Mouse (Mus musculus): ENCODE data around the gene Nfkbil1. TPM values are rescaled to one million over a fixed set of nuclear protein-coding genes. Genes with fewer than 3 reads are reported as not detected.

The Nfkbil1 gene
- total and polyA plus RNA-seq, 2 experiments from 2014 or later: 6.7 to 33.4 TPM

DNA sequence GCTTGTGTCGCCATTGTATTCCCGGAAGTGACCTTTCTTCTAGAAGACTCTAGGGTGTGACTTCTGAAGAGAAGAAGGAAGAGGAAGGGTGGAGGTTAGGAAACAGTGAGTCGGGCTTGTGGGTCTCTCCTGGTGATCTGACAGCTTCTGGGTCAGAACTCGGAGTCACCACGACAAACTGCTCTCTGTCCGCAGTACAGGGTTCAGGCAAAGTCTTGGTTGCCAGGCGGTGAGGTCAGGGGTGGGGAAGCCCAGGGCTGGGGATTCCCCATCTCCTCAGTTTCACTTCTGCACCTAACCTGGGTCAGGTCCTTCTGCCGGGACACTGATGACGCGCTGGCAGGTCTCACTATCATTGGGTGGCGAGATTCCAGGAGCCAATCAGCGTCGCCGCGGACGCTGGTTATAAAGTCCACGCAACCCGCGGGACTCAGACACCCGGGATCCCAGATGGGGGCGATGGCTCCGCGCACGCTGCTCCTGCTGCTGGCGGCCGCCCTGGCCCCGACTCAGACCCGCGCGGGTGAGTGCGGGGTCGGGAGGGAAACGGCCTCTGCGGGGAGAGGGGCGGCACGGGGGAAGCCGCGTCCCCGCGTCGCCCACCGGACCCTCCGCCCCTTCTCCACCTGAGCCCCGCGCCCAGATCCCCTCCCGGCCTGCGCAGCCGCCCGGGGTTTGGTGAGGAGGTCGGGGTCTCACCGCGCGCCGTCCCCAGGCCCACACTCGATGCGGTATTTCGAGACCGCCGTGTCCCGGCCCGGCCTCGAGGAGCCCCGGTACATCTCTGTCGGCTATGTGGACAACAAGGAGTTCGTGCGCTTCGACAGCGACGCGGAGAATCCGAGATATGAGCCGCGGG is 27.3 kb upstream of the Nfkbil1 start, which contains the start of gene H2-D1:
Gene H2-D1, plus strand, starts transcription at position 67 of the 859 bp plus-strand sequence.
- peak; percentile 84 for ATAC-seq (ENCODE audit: insufficient read depth, low read depth)
- H3K4me2 ChIP-seq (ENCODE audit: low read depth, low read length): peak within 1 kb of the TSS; percentile 99
- peak within 1 kb of the TSS; percentile 70 for H3K9ac ChIP-seq (replicated peaks; ENCODE audit: low read depth, low read length)
- TF ChIP-seq CTCF (IDR thresholded peaks at IDR 0.05; ENCODE audit: low read depth): no peak
- TF ChIP-seq EP300 (IDR thresholded peaks at IDR 0.05; ENCODE audit: low read depth): no peak
- DNase-seq (ENCODE audit: low spot score): peak; percentile 73
- WGBS: 2% methylated on average over 69 of the region's 73 CpGs
- no peaks in the 10 kb centered on the region for H3K9me3 ChIP-seq (replicated peaks; ENCODE audit: control insufficient read depth, low read length)
- H3K4me3 ChIP-seq (ENCODE audit: low read depth, low read length): peak within 1 kb of the TSS; percentile 85
- H3K27ac ChIP-seq (ENCODE audit: low read depth): peak within 1 kb of the TSS; percentile 52
- H3K36me3 ChIP-seq (replicated peaks; ENCODE audit: control insufficient read depth, insufficient read depth, low read length): no peaks in the 10 kb centered on the region
- H3K4me1 ChIP-seq (ENCODE audit: control insufficient read depth, insufficient read depth): peaks cover 5% of the 10 kb centered on the region; the same call in 1 of the 2 replicates
- H3K27me3 ChIP-seq (ENCODE audit: control insufficient read depth, insufficient read depth, low read length): peaks cover 21% of the 10 kb centered on the region; the same call in 1 of the 2 replicates

DNA sequence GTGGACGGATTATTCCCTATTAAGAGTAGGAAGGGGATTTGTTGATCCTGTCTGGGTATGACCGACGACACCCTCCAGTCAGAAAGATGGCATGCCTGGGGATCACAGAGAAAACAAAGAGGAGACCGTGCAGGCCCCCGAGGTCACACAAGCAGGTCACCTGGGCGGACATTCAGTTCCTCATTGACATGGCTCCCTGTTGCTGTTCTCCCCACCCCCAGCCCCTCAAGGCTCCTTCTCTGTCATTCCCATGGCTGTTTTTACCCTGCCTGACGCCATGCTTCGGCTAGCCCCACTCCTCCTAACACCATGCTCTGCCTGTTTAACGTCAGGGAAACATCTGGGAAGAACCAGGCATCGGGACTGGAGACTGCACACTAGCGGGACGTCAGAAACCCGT is 26.1 kb upstream of the Nfkbil1 start:
- WGBS: 67% methylated on average over 13 of the region's 13 CpGs
- DNase-seq (ENCODE audit: low spot score): no peak
- Histone ChIP-seq H3K27ac (ENCODE audit: low read depth) (no peak overlapping the region), H3K4me1 (ENCODE audit: control insufficient read depth, insufficient read depth) (peaks cover 12% of the 10 kb centered on the region; the same call in 1 of the 2 replicates), H3K9me3 (replicated peaks; ENCODE audit: control insufficient read depth, low read length) (no peaks in the 10 kb centered on the region), H3K36me3 (replicated peaks; ENCODE audit: control insufficient read depth, insufficient read depth, low read length) (no peaks in the 10 kb centered on the region), H3K4me2 (ENCODE audit: low read depth, low read length) (no peak overlapping the region), H3K9ac (replicated peaks; ENCODE audit: low read depth, low read length) (no peak overlapping the region), H3K27me3 (ENCODE audit: control insufficient read depth, insufficient read depth, low read length) (peaks cover 21% of the 10 kb centered on the region; the same call in 1 of the 2 replicates), H3K4me3 (ENCODE audit: low read depth, low read length) (no peak overlapping the region)
- ATAC-seq (ENCODE audit: insufficient read depth, low read depth): no peak
- TF ChIP-seq CTCF (IDR thresholded peaks at IDR 0.05; ENCODE audit: low read depth) (no peak), EP300 (IDR thresholded peaks at IDR 0.05; ENCODE audit: low read depth) (no peak)

DNA sequence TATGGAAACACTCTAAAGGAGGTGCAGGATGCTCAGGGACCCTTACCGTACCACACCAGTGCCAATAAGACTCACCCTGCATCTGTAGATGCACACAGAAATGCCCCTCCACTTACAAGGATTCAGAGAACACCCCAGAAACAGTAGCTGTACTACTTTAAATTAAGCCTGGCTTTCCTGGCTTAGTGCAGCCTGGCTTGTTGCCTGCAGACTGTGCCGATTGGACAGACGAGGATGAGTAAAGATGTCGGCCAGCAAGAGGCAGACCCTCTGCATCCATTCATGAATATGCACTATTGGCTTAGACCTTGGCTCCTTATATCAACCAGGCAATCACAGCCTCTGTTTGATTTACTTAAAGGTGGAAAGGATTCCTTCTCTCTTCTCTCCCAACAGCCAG is 24.0 kb upstream of the Nfkbil1 start:
- DNase-seq (ENCODE audit: low spot score) (no peak), ATAC-seq (ENCODE audit: insufficient read depth, low read depth) (no peak)
- 65% methylated on average over 4 of the region's 4 CpGs for WGBS
- TF ChIP-seq CTCF (IDR thresholded peaks at IDR 0.05; ENCODE audit: low read depth) (no peak), EP300 (IDR thresholded peaks at IDR 0.05; ENCODE audit: low read depth) (no peak)
- H3K4me2 ChIP-seq (ENCODE audit: low read depth, low read length): no peak overlapping the region
- H3K27me3 ChIP-seq (ENCODE audit: control insufficient read depth, insufficient read depth, low read length): peaks cover 21% of the 10 kb centered on the region; the same call in 1 of the 2 replicates
- H3K27ac ChIP-seq (ENCODE audit: low read depth): peak overlapping the region; percentile 11; the same call in 1 of the 2 replicates
- no peak overlapping the region for H3K9ac ChIP-seq (replicated peaks; ENCODE audit: low read depth, low read length)
- no peaks in the 10 kb centered on the region for H3K9me3 ChIP-seq (replicated peaks; ENCODE audit: control insufficient read depth, low read length)
- H3K36me3 ChIP-seq (replicated peaks; ENCODE audit: control insufficient read depth, insufficient read depth, low read length): no peaks in the 10 kb centered on the region
- peaks cover 12% of the 10 kb centered on the region; the same call in 1 of the 2 replicates for H3K4me1 ChIP-seq (ENCODE audit: control insufficient read depth, insufficient read depth)
- no peak overlapping the region for H3K4me3 ChIP-seq (ENCODE audit: low read depth, low read length)

DNA sequence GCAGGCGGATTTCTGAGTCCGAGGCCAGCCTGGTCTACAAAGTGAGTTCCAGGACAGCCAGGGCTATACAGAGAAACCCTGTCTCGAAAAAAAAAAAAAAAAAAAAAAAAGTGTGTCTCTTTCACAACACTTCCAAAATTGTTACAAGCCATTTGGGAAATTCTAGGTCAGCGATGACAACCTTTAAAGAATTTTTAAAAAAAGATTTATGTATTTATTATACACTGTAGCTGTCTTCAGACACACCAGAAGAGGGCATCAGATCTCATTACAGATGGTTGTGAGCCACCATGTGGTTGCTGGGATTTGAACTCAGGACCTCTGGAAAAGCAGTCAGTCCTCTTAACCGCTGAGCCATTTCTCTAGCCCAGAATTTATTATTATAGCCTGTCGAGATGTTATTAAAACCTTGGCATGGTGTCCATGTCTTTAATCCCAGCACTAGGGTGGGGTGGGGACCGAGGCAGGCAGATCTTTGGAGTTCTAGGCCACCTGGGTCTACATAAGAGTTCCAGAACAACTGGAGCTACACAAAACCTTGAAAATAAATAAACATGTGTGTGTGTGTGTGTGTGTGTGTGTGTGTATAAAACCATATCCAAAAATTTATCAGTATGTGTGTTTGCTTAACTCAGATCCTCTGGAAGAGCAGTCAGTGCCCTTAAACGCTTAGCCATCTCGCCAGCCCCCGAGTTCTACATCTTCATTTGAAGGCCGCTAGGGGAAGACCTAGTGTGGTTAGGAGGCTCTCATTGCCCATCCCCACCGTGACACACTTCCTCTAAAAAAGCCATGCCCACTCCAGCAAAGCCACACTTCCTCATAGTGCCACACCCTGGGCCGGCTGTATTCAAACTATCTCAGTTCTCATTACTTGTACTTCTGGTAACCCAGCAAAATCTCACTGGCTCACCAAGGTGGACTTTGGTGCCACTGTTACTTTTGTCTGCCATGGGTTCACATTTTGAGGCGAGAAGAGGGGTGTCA is 23.2 kb upstream of the Nfkbil1 start:
- Histone ChIP-seq H3K27ac (ENCODE audit: low read depth) (peak overlapping the region; percentile 11; the same call in 1 of the 2 replicates), H3K4me2 (ENCODE audit: low read depth, low read length) (no peak overlapping the region), H3K27me3 (ENCODE audit: control insufficient read depth, insufficient read depth, low read length) (peaks cover 21% of the 10 kb centered on the region; the same call in 1 of the 2 replicates), H3K9ac (replicated peaks; ENCODE audit: low read depth, low read length) (no peak overlapping the region), H3K9me3 (replicated peaks; ENCODE audit: control insufficient read depth, low read length) (no peaks in the 10 kb centered on the region), H3K4me3 (ENCODE audit: low read depth, low read length) (peak overlapping the region; percentile 43; the same call in 1 of the 2 replicates), H3K4me1 (ENCODE audit: control insufficient read depth, insufficient read depth) (peaks cover 12% of the 10 kb centered on the region; the same call in 1 of the 2 replicates), H3K36me3 (replicated peaks; ENCODE audit: control insufficient read depth, insufficient read depth, low read length) (peaks cover 2% of the 10 kb centered on the region)
- no peak for DNase-seq (ENCODE audit: low spot score)
- 49% methylated on average over 12 of the region's 14 CpGs for WGBS
- no peak for ATAC-seq (ENCODE audit: insufficient read depth, low read depth)
- no peak for TF ChIP-seq EP300 (IDR thresholded peaks at IDR 0.05; ENCODE audit: low read depth)
- no peak; the same call in 1 of the 2 replicates for TF ChIP-seq CTCF (IDR thresholded peaks at IDR 0.05; ENCODE audit: low read depth)
